Mouse (Mus musculus): ENCODE results near the gene Gm2007.
"Not testable (repeated sequence)": the region's sequence is repeated elsewhere in the genome, so short reads cannot be mapped to it uniquely, and the experiment has no call there.

The Gm2007 gene

DNA sequence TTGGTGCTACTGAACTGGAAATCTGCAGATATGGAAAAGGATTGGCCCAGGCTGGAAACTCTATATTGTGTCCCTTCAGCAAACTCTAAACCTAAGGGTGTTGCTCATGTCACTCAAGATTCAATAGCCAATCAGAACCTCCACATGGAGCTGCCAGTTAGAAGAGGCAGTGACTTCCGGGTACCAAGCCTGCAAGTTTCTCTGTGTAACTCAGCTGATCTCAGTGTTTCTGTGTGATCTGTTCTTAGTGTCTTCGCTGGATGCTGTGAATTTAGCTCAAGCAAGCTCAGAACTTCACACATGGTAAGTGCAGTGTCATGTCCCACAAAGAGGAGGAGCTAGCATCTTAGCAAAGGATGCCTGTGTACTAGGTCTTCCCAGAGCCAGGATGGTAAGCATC, at the start of gene Gm2007:
TSS of gene Gm2007 (plus strand) at position 301 of the 400 bp plus-strand sequence.
- not testable (repeated sequence) for DNase-seq (ENCODE audit: low spot score)

- DNase-seq (ENCODE audit: low spot score): not testable (repeated sequence)
Observed at GRCm38 (mm10) chr2:175703546-175703945, 37.8 kb upstream of the Gm2007 start, which contains the start of gene Zfp969. Gene Zfp969, minus strand, starts transcription at chr2:175703646.

DNA sequence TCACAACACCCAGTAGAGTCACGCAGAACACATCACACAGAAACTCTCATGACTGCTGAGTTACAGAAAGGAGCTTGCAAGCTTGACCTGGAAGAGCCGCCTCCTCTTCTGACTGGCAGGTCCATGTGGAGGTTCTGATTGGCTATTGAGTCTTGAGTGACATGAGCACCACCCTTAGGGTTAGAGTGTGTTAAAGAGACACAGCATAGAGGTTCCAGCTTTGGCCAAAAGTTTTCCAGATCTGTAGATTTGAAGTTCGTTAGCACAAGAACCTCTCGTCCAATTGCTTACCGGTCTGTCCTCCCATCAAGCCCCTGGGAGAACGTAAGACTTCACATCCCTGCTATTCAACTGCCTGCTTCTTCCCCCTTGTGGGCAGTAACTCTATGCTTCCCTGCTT, 59.7 kb downstream of the Gm2007 start, which contains the start of gene Gm14288:
TSS of gene Gm14288 (minus strand) at position 101 of the 400 bp plus-strand sequence.
- DNase-seq (ENCODE audit: low spot score): not testable (repeated sequence)

Measured in left cerebral cortex, adult 11 months (tissue).